Mouse (Mus musculus): Measurements from ENCODE around the gene Parp9. TPM values are rescaled to one million over a fixed set of nuclear protein-coding genes. Genes with fewer than 3 reads are reported as not detected.
"Not testable (repeated sequence)": the region's sequence is repeated elsewhere in the genome, so short reads cannot be mapped to it uniquely, and the experiment has no call there.

Gene Parp9
- polyA plus RNA-seq, 1 experiment: 22.0 TPM

- TF ChIP-seq CTCF (IDR thresholded peaks at IDR 0.05; ENCODE audit: low read depth, low read length): no peak
- no peak for TF ChIP-seq EP300 (IDR thresholded peaks at IDR 0.05; ENCODE audit: insufficient read depth, low read depth, low read length)
- no peak for TF ChIP-seq POLR2A (IDR thresholded peaks at IDR 0.05; ENCODE audit: insufficient read depth, low read length)
- no peak overlapping the region for H3K4me3 ChIP-seq (ENCODE audit: low read depth, low read length)
- no peaks in the 10 kb centered on the region for H3K9me3 ChIP-seq (replicated peaks; ENCODE audit: control insufficient read depth, insufficient read depth, low read length, poor library complexity, severe bottlenecking)
- H3K4me1 ChIP-seq (ENCODE audit: control insufficient read depth, insufficient read depth, low read length): peaks cover 3% of the 10 kb centered on the region
- H3K27ac ChIP-seq (ENCODE audit: insufficient read depth, low read length): 0 out of 2 replicates have a peak overlapping the region, but pooled peaks have one; percentile 26
- H3K36me3 ChIP-seq (ENCODE audit: control insufficient read depth, insufficient read depth, low read length, poor library complexity, severe bottlenecking): no peaks in the 10 kb centered on the region
- no peak overlapping the region for H3K9ac ChIP-seq (ENCODE audit: low read depth, poor library complexity, severe bottlenecking)
- no peaks in the 10 kb centered on the region for H3K27me3 ChIP-seq (ENCODE audit: control insufficient read depth, insufficient read depth, low read length, poor library complexity, severe bottlenecking)
These were observed 14.4 kb downstream of the Parp9 start for GRCm38 (mm10) chr16:35952628-35953130.

- not testable (repeated sequence) for H3K36me3 ChIP-seq (ENCODE audit: control insufficient read depth, insufficient read depth, low read length, poor library complexity, severe bottlenecking); H3K4me3 ChIP-seq (ENCODE audit: low read depth, low read length); H3K4me1 ChIP-seq (ENCODE audit: control insufficient read depth, insufficient read depth, low read length); H3K27me3 ChIP-seq (ENCODE audit: control insufficient read depth, insufficient read depth, low read length, poor library complexity, severe bottlenecking); H3K9me3 ChIP-seq (replicated peaks; ENCODE audit: control insufficient read depth, insufficient read depth, low read length, poor library complexity, severe bottlenecking)
- H3K27ac ChIP-seq (ENCODE audit: insufficient read depth, low read length): peak overlapping the region; percentile 93
- H3K9ac ChIP-seq (ENCODE audit: low read depth, poor library complexity, severe bottlenecking): peak overlapping the region; percentile 60
These were observed 27.7 kb downstream of the Parp9 start for GRCm38 (mm10) chr16:35965991-35966390.

- no peaks in the 10 kb centered on the region for H3K36me3 ChIP-seq (ENCODE audit: control insufficient read depth, insufficient read depth, low read length, poor library complexity, severe bottlenecking)
- no peaks in the 10 kb centered on the region for H3K27me3 ChIP-seq (ENCODE audit: control insufficient read depth, insufficient read depth, low read length, poor library complexity, severe bottlenecking)
- TF ChIP-seq EP300 (IDR thresholded peaks at IDR 0.05; ENCODE audit: insufficient read depth, low read depth, low read length) (no peak), POLR2A (IDR thresholded peaks at IDR 0.05; ENCODE audit: insufficient read depth, low read length) (no peak), CTCF (IDR thresholded peaks at IDR 0.05; ENCODE audit: low read depth, low read length) (no peak)
- no peak overlapping the region for H3K4me3 ChIP-seq (ENCODE audit: low read depth, low read length)
- peak overlapping the region; percentile 93 for H3K27ac ChIP-seq (ENCODE audit: insufficient read depth, low read length)
- peak overlapping the region; percentile 11 for H3K9ac ChIP-seq (ENCODE audit: low read depth, poor library complexity, severe bottlenecking)
- H3K9me3 ChIP-seq (replicated peaks; ENCODE audit: control insufficient read depth, insufficient read depth, low read length, poor library complexity, severe bottlenecking): no peaks in the 10 kb centered on the region
- H3K4me1 ChIP-seq (ENCODE audit: control insufficient read depth, insufficient read depth, low read length): peaks cover 10% of the 10 kb centered on the region
These were observed 28.3 kb downstream of the Parp9 start for GRCm38 (mm10) chr16:35966411-35967115.

- H3K4me3 ChIP-seq (ENCODE audit: low read depth, low read length): no peak overlapping the region
- peaks cover 10% of the 10 kb centered on the region for H3K4me1 ChIP-seq (ENCODE audit: control insufficient read depth, insufficient read depth, low read length)
- H3K27me3 ChIP-seq (ENCODE audit: control insufficient read depth, insufficient read depth, low read length, poor library complexity, severe bottlenecking): no peaks in the 10 kb centered on the region
- no peak for TF ChIP-seq CTCF (IDR thresholded peaks at IDR 0.05; ENCODE audit: low read depth, low read length)
- no peak for TF ChIP-seq POLR2A (IDR thresholded peaks at IDR 0.05; ENCODE audit: insufficient read depth, low read length)
- TF ChIP-seq EP300 (IDR thresholded peaks at IDR 0.05; ENCODE audit: insufficient read depth, low read depth, low read length): no peak
- H3K9me3 ChIP-seq (replicated peaks; ENCODE audit: control insufficient read depth, insufficient read depth, low read length, poor library complexity, severe bottlenecking): no peaks in the 10 kb centered on the region
- peak overlapping the region; percentile 11; the same call in 1 of the 2 replicates for H3K9ac ChIP-seq (ENCODE audit: low read depth, poor library complexity, severe bottlenecking)
- peak overlapping the region; percentile 93 for H3K27ac ChIP-seq (ENCODE audit: insufficient read depth, low read length)
- H3K36me3 ChIP-seq (ENCODE audit: control insufficient read depth, insufficient read depth, low read length, poor library complexity, severe bottlenecking): no peaks in the 10 kb centered on the region
These were observed 29.0 kb downstream of the Parp9 start for GRCm38 (mm10) chr16:35967319-35967718.

GRCm38 (mm10) chr16:35968149-35968548, 29.9 kb downstream of the Parp9 start:
- no peaks in the 10 kb centered on the region for H3K27me3 ChIP-seq (ENCODE audit: control insufficient read depth, insufficient read depth, low read length, poor library complexity, severe bottlenecking)
- 0 out of 2 replicates have a peak overlapping the region, but pooled peaks have one; percentile 5 for H3K9ac ChIP-seq (ENCODE audit: low read depth, poor library complexity, severe bottlenecking)

GRCm38 (mm10) chr16:35974021-35974420, 35.8 kb downstream of the Parp9 start:
- H3K4me3 ChIP-seq (ENCODE audit: low read depth, low read length): no peak overlapping the region
- H3K9me3 ChIP-seq (replicated peaks; ENCODE audit: control insufficient read depth, insufficient read depth, low read length, poor library complexity, severe bottlenecking): no peaks in the 10 kb centered on the region
- TF ChIP-seq POLR2A (IDR thresholded peaks at IDR 0.05; ENCODE audit: insufficient read depth, low read length): no peak
- TF ChIP-seq EP300 (IDR thresholded peaks at IDR 0.05; ENCODE audit: insufficient read depth, low read depth, low read length): no peak
- TF ChIP-seq CTCF (IDR thresholded peaks at IDR 0.05; ENCODE audit: low read depth, low read length): no peak
- H3K4me1 ChIP-seq (ENCODE audit: control insufficient read depth, insufficient read depth, low read length): no peaks in the 10 kb centered on the region
- H3K27me3 ChIP-seq (ENCODE audit: control insufficient read depth, insufficient read depth, low read length, poor library complexity, severe bottlenecking): no peaks in the 10 kb centered on the region
- H3K27ac ChIP-seq (ENCODE audit: insufficient read depth, low read length): 0 out of 2 replicates have a peak overlapping the region, but pooled peaks have one; percentile 6
- H3K36me3 ChIP-seq (ENCODE audit: control insufficient read depth, insufficient read depth, low read length, poor library complexity, severe bottlenecking): 0 out of 2 replicates have a peak, but pooled peaks cover 3% of the 10 kb centered on the region
- H3K9ac ChIP-seq (ENCODE audit: low read depth, poor library complexity, severe bottlenecking): no peak overlapping the region

More at GRCm38 (mm10) chr16:35968149-35968548, 29.9 kb downstream of the Parp9 start:
- Histone ChIP-seq H3K27ac (ENCODE audit: insufficient read depth, low read length) (peak overlapping the region; percentile 93), H3K9me3 (replicated peaks; ENCODE audit: control insufficient read depth, insufficient read depth, low read length, poor library complexity, severe bottlenecking) (no peaks in the 10 kb centered on the region), H3K4me3 (ENCODE audit: low read depth, low read length) (no peak overlapping the region), H3K4me1 (ENCODE audit: control insufficient read depth, insufficient read depth, low read length) (peaks cover 10% of the 10 kb centered on the region), H3K36me3 (ENCODE audit: control insufficient read depth, insufficient read depth, low read length, poor library complexity, severe bottlenecking) (0 out of 2 replicates have a peak, but pooled peaks cover 3% of the 10 kb centered on the region)
- TF ChIP-seq CTCF (IDR thresholded peaks at IDR 0.05; ENCODE audit: low read depth, low read length) (no peak), EP300 (IDR thresholded peaks at IDR 0.05; ENCODE audit: insufficient read depth, low read depth, low read length) (no peak), POLR2A (IDR thresholded peaks at IDR 0.05; ENCODE audit: insufficient read depth, low read length) (no peak)

GRCm38 (mm10) chr16:35978450-35978849, 40.2 kb downstream of the Parp9 start, which contains the start of gene Kpna1:
TSS of gene Kpna1 (plus strand) at chr16:35978750.
- H3K4me1 ChIP-seq (ENCODE audit: control insufficient read depth, insufficient read depth, low read length); H3K9me3 ChIP-seq (replicated peaks; ENCODE audit: control insufficient read depth, insufficient read depth, low read length, poor library complexity, severe bottlenecking); H3K9ac ChIP-seq (ENCODE audit: low read depth, poor library complexity, severe bottlenecking); H3K27me3 ChIP-seq (ENCODE audit: control insufficient read depth, insufficient read depth, low read length, poor library complexity, severe bottlenecking); H3K4me3 ChIP-seq (ENCODE audit: low read depth, low read length); H3K36me3 ChIP-seq (ENCODE audit: control insufficient read depth, insufficient read depth, low read length, poor library complexity, severe bottlenecking); H3K27ac ChIP-seq (ENCODE audit: insufficient read depth, low read length): not testable (repeated sequence)

Measured in ES-Bruce4 (cell line).